Mouse (Mus musculus) midbrain, postnatal 0 days (tissue): Measurements from ENCODE around the gene Mrpl48. TPM values are rescaled to one million over a fixed set of nuclear protein-coding genes. Genes with fewer than 3 reads are reported as not detected.
A peak's percentile ranks its signal among the peaks of the same experiment; 100 is the strongest.
"Not testable (repeated sequence)": the region's sequence is repeated elsewhere in the genome, so short reads cannot be mapped to it uniquely, and the experiment has no call there.

ENCODE experiments used
- ATAC-seq: fragments of 200-750 bp; cut with Nextera tagmentation; 2 replicates; pipeline ENCODE4 v1.8.0; 2017; ENCODE audit warnings: moderate number of reproducible peaks, mild to moderate bottlenecking, moderate TSS enrichment, moderate library complexity; ENCODE audit not compliant: low FRiP score
- DNase-seq: peaks from one replicate; pipeline ENCODE4 v3.0.0-alpha.2; 2015; ENCODE audit warnings: low spot score
- H3K27ac ChIP-seq: fragments of 300-500 bp; sonication (generic); 2 replicates; pipeline ENCODE4 v1.5.1; 2014; ENCODE audit warnings: low read depth, mild to moderate bottlenecking, low read length, mixed read lengths
- H3K27me3 ChIP-seq: fragments of 300-500 bp; sonication (generic); 2 replicates; pipeline ENCODE4 v1.6.1; 2014; ENCODE audit warnings: low read length, control low read depth, mixed read lengths; ENCODE audit not compliant: insufficient read depth
- H3K36me3 ChIP-seq: fragments of 300-500 bp; sonication (generic); 2 replicates; pipeline ENCODE4 v1.6.1; 2014; ENCODE audit warnings: low read length, control low read depth, mixed read lengths; ENCODE audit not compliant: insufficient read depth
- H3K4me1 ChIP-seq: fragments of 300-500 bp; sonication (generic); 2 replicates; pipeline ENCODE4 v1.6.1; 2014; ENCODE audit warnings: mild to moderate bottlenecking, control low read depth, antibody characterized with exemption, low read length, mixed read lengths; ENCODE audit not compliant: insufficient read depth
- H3K4me2 ChIP-seq: fragments of 300-500 bp; sonication (generic); 2 replicates; pipeline ENCODE4 v1.6.1; 2014; ENCODE audit warnings: low read depth, mild to moderate bottlenecking, low read length, mixed read lengths; ENCODE audit not compliant: poor library complexity, severe bottlenecking
- H3K4me3 ChIP-seq: fragments of 300-500 bp; sonication (generic); 2 replicates; pipeline ENCODE4 v1.5.1; 2014; ENCODE audit warnings: low read depth, mild to moderate bottlenecking, low read length, moderate library complexity
- H3K9ac ChIP-seq: fragments of 300-500 bp; sonication (generic); replicated peaks from 2 replicates; pipeline ENCODE4 v1.6.1; 2014; ENCODE audit warnings: mild to moderate bottlenecking, low read length, moderate library complexity, mixed read lengths; ENCODE audit not compliant: poor library complexity, severe bottlenecking
- H3K9me3 ChIP-seq: fragments of 300-500 bp; sonication (generic); 2 replicates; pipeline ENCODE4 v1.6.1; 2016; ENCODE audit warnings: low read length, control low read depth
- CTCF ChIP-seq: IDR thresholded peaks from 2 replicates; pipeline ENCODE4 v1.5.1; 2016; ENCODE audit warnings: antibody characterized with exemption, mild to moderate bottlenecking
- WGBS: fragments of 180-500 bp; shearing (Covaris S2); extraction: QIAGEN DNeasy Blood & Tissue Kit; methylation state at CpG from one replicate; pipeline ENCODE4 v1.1.7; 2014; 5-methylcytosine and 5-hydroxymethylcytosine counted together
- polyA plus RNA-seq: library from polyadenylated mRNA; unstranded; fragments of >200 nt; fragmentation: Nextera tagmentation; extraction: Ambion mirVana; gene quantifications from 2 replicates; pipeline ENCODE4 v1.2.1, GENCODE M21; 2015
- total RNA-seq: library from RNA; depleted of rRNA; stranded (reverse); fragments of >200 nt; gene quantifications from 2 replicates; pipeline ENCODE4 v1.2.3, GENCODE M21; 2014

Mrpl48 gene
- total and polyA plus RNA-seq, 2 experiments from 2014 or later = 47.8 to 89.8 TPM

DNA sequence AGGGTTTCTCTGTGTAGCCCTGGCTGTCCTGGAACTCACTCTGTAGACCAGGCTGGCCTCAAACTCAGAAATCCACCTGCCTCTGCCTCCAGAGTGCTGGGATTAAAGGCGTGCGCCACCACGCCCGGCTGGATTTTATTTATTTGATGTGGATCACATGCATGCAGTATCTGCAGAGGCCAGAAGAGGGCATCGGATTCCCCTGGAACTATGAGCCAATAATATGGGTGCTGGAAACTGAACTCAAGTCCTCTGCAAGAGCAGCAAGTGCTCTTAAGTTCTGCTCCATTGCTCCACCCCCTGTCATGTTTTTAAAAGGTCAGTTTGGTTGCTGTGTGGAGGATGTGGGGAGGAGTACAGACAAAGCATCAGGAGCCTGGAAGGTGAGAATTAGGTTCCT is 40.9 kb downstream of the Mrpl48 start:
- not testable (repeated sequence) for H3K36me3 ChIP-seq, H3K4me1 ChIP-seq, DNase-seq, ATAC-seq, H3K4me3 ChIP-seq, H3K4me2 ChIP-seq, H3K9ac ChIP-seq, H3K27ac ChIP-seq, H3K9me3 ChIP-seq, H3K27me3 ChIP-seq
- TF ChIP-seq CTCF = 0 out of 2 replicates have a peak, but pooled peaks have one; percentile 17
- WGBS = 76% methylated on average over 5 of the region's 5 CpGs

GRCm38 (mm10) chr7:100561861-100562587 is 46.1 kb downstream of the Mrpl48 start:
- ATAC-seq = no peak
- Histone ChIP-seq H3K36me3 (peaks cover 3% of the 10 kb centered on the region; the same call in 1 of the 2 replicates), H3K4me2 (no peak overlapping the region), H3K4me1 (no peaks in the 10 kb centered on the region), H3K27ac (peak overlapping the region; percentile 64), H3K9ac (no peak overlapping the region), H3K9me3 (no peaks in the 10 kb centered on the region), H3K27me3 (no peaks in the 10 kb centered on the region), H3K4me3 (no peak overlapping the region)
- no peak for TF ChIP-seq CTCF
- 45% methylated on average over 11 of the region's 11 CpGs for WGBS
- DNase-seq = peak; percentile 31

DNA sequence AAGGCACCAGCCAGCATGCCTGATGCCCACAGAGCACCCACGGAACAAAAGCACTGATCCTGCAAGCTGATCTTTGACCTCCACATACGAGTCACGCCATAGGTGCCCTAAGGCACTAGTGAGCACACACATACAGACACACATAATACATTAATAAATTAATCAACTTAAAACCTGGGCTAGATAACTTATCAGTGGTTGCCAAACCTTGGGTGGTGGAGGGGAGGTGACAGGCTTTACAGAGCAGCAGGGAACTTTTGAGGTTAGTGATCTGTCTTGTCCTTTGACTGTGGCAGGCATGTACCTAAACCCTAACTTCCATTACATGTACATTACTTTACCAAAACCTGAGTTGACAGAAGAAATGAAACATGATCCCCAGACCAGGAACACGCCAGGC is 48.8 kb downstream of the Mrpl48 start:
- ATAC-seq = no peak
- no peak overlapping the region for H3K9ac ChIP-seq

GRCm38 (mm10) chr7:100557241-100557640 is 50.9 kb downstream of the Mrpl48 start:
- Histone ChIP-seq H3K9me3 (no peaks in the 10 kb centered on the region), H3K4me3 (no peak overlapping the region), H3K27ac (no peak overlapping the region), H3K27me3 (no peaks in the 10 kb centered on the region), H3K36me3 (no peaks in the 10 kb centered on the region), H3K9ac (no peak overlapping the region), H3K4me2 (no peak overlapping the region), H3K4me1 (peaks cover 3% of the 10 kb centered on the region)
- TF ChIP-seq CTCF = no peak
- ATAC-seq (no peak), DNase-seq (no peak)
- WGBS = 93% methylated on average over 5 of the region's 5 CpGs

More for the DNA sequence above, 48.8 kb downstream of the Mrpl48 start:
- TF ChIP-seq CTCF = no peak
- Histone ChIP-seq H3K27ac (no peak overlapping the region), H3K36me3 (no peaks in the 10 kb centered on the region), H3K4me3 (no peak overlapping the region), H3K4me1 (peaks cover 3% of the 10 kb centered on the region), H3K9me3 (no peaks in the 10 kb centered on the region), H3K4me2 (no peak overlapping the region), H3K27me3 (no peaks in the 10 kb centered on the region)
- no peak for DNase-seq
- WGBS = 76% methylated on average over 4 of the region's 4 CpGs

DNA sequence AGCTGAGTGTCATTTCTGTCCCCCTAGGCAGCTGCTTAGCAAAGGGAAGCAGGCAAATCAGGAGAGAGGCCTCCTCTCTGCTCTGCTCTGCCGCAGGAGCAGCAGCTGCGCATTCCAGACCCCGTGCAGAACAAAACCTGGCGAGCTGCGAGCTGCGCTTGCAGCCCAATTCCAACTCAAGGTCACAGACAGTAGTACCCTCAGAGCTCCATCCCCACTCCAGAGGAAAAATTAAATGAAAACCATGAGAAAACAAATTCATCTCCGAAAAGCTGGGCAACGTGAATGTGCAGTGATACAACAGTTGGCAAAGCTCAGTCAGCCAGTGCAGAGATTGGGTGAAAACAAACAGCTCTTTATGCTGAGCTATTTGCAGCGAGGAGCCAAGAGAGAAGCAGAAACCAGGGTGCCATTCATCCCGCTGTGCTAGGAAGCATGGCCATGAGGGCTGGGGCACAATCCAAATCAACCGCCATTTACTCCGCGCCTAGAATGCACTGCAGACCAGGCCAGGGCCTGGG is 52.6 kb downstream of the Mrpl48 start:
- no peak for TF ChIP-seq CTCF
- 12% methylated on average over 13 of the region's 13 CpGs for WGBS
- peak overlapping the region; percentile 33; the same call in 1 of the 2 replicates for H3K9ac ChIP-seq
- H3K27ac ChIP-seq = peak overlapping the region; percentile 87
- H3K9me3 ChIP-seq = no peaks in the 10 kb centered on the region
- peaks cover 2% of the 10 kb centered on the region; the same call in 1 of the 2 replicates for H3K36me3 ChIP-seq
- DNase-seq (peak; percentile 77), ATAC-seq (peak; percentile 82)
- H3K4me3 ChIP-seq = no peak overlapping the region
- H3K4me1 ChIP-seq = peaks cover 3% of the 10 kb centered on the region
- no peak overlapping the region for H3K4me2 ChIP-seq
- no peaks in the 10 kb centered on the region for H3K27me3 ChIP-seq

GRCm38 (mm10) chr7:100554939-100555338 is 53.2 kb downstream of the Mrpl48 start:
- H3K9ac ChIP-seq = no peak overlapping the region
- no peak for TF ChIP-seq CTCF
- H3K36me3 ChIP-seq = peaks cover 5% of the 10 kb centered on the region; the same call in 1 of the 2 replicates
- DNase-seq (peak; percentile 21), ATAC-seq (no peak)
- H3K4me3 ChIP-seq = no peak overlapping the region
- peaks cover 3% of the 10 kb centered on the region for H3K4me1 ChIP-seq
- no peaks in the 10 kb centered on the region for H3K9me3 ChIP-seq
- WGBS = 49% methylated on average over 5 of the region's 5 CpGs
- H3K4me2 ChIP-seq = no peak overlapping the region
- H3K27ac ChIP-seq = peak overlapping the region; percentile 87
- H3K27me3 ChIP-seq = no peaks in the 10 kb centered on the region
